Mouse (Mus musculus): ENCODE measurements around the gene Gm20388. TPM values are rescaled to one million over a fixed set of nuclear protein-coding genes. Genes with fewer than 3 reads are reported as not detected.

Gm20388 gene
- polyA plus RNA-seq, 1 experiment from 2014 or later = not detected

GRCm38 (mm10) chr8:122775285-122776155, 2864.9 kb downstream of the Gm20388 start, which contains the start of gene Acsf3:
Gene Acsf3 (plus strand): TSS chr8:122775486.
- Histone ChIP-seq H3K4me3 (ENCODE audit: low read depth, low read length) (peak within 1 kb of the TSS; percentile 91), H3K27me3 (replicated peaks; ENCODE audit: control insufficient read depth, insufficient read depth, low read length) (no peaks in the 10 kb centered on the region), H3K36me3 (ENCODE audit: control insufficient read depth, insufficient read depth) (peaks cover 15% of the 10 kb centered on the region), H3K4me2 (replicated peaks; ENCODE audit: low read depth) (peak within 1 kb of the TSS; percentile 91), H3K27ac (ENCODE audit: low read depth, low read length) (no peak within 1 kb of the TSS), H3K9ac (ENCODE audit: low read depth, low read length) (peak within 1 kb of the TSS; percentile 85), H3K9me3 (ENCODE audit: control insufficient read depth) (no peaks in the 10 kb centered on the region), H3K4me1 (replicated peaks; ENCODE audit: control insufficient read depth, insufficient read depth, low read length) (no peaks in the 10 kb centered on the region)
- 2% methylated on average over 50 of the region's 50 CpGs for WGBS
- ATAC-seq = peak; percentile 64
- TF ChIP-seq CTCF (IDR thresholded peaks at IDR 0.05; ENCODE audit: low read depth) = no peak

GRCm38 (mm10) chr8:122777701-122778100, 2867.1 kb downstream of the Gm20388 start:
- TF ChIP-seq CTCF (IDR thresholded peaks at IDR 0.05; ENCODE audit: low read depth) = no peak
- Histone ChIP-seq H3K4me1 (replicated peaks; ENCODE audit: control insufficient read depth, insufficient read depth, low read length) (no peaks in the 10 kb centered on the region), H3K4me3 (ENCODE audit: low read depth, low read length) (no peak overlapping the region), H3K9ac (ENCODE audit: low read depth, low read length) (no peak overlapping the region), H3K27me3 (replicated peaks; ENCODE audit: control insufficient read depth, insufficient read depth, low read length) (no peaks in the 10 kb centered on the region), H3K36me3 (ENCODE audit: control insufficient read depth, insufficient read depth) (peaks cover 35% of the 10 kb centered on the region), H3K9me3 (ENCODE audit: control insufficient read depth) (no peaks in the 10 kb centered on the region), H3K4me2 (replicated peaks; ENCODE audit: low read depth) (no peak overlapping the region), H3K27ac (ENCODE audit: low read depth, low read length) (no peak overlapping the region)
- WGBS = 84% methylated on average over 6 of the region's 6 CpGs
- ATAC-seq = no peak

GRCm38 (mm10) chr8:122778703-122779239, 2868.1 kb downstream of the Gm20388 start:
- Histone ChIP-seq H3K27ac (ENCODE audit: low read depth, low read length) (no peak overlapping the region), H3K4me3 (ENCODE audit: low read depth, low read length) (no peak overlapping the region), H3K4me2 (replicated peaks; ENCODE audit: low read depth) (no peak overlapping the region), H3K9me3 (ENCODE audit: control insufficient read depth) (no peaks in the 10 kb centered on the region), H3K36me3 (ENCODE audit: control insufficient read depth, insufficient read depth) (peaks cover 45% of the 10 kb centered on the region), H3K9ac (ENCODE audit: low read depth, low read length) (no peak overlapping the region), H3K4me1 (replicated peaks; ENCODE audit: control insufficient read depth, insufficient read depth, low read length) (no peaks in the 10 kb centered on the region), H3K27me3 (replicated peaks; ENCODE audit: control insufficient read depth, insufficient read depth, low read length) (no peaks in the 10 kb centered on the region)
- no peak for TF ChIP-seq CTCF (IDR thresholded peaks at IDR 0.05; ENCODE audit: low read depth)
- no peak for ATAC-seq
- 79% methylated on average over 3 of the region's 3 CpGs for WGBS

GRCm38 (mm10) chr8:122779255-122779654, 2868.6 kb downstream of the Gm20388 start:
- Histone ChIP-seq H3K27ac (ENCODE audit: low read depth, low read length) (no peak overlapping the region), H3K27me3 (replicated peaks; ENCODE audit: control insufficient read depth, insufficient read depth, low read length) (no peaks in the 10 kb centered on the region), H3K4me2 (replicated peaks; ENCODE audit: low read depth) (no peak overlapping the region), H3K36me3 (ENCODE audit: control insufficient read depth, insufficient read depth) (peaks cover 50% of the 10 kb centered on the region), H3K9me3 (ENCODE audit: control insufficient read depth) (no peaks in the 10 kb centered on the region), H3K4me1 (replicated peaks; ENCODE audit: control insufficient read depth, insufficient read depth, low read length) (no peaks in the 10 kb centered on the region), H3K9ac (ENCODE audit: low read depth, low read length) (no peak overlapping the region), H3K4me3 (ENCODE audit: low read depth, low read length) (no peak overlapping the region)
- 74% methylated on average over 9 of the region's 9 CpGs for WGBS
- ATAC-seq = no peak
- TF ChIP-seq CTCF (IDR thresholded peaks at IDR 0.05; ENCODE audit: low read depth) = no peak

- Histone ChIP-seq H3K27ac (ENCODE audit: low read depth, low read length) (no peak overlapping the region), H3K4me1 (replicated peaks; ENCODE audit: control insufficient read depth, insufficient read depth, low read length) (no peaks in the 10 kb centered on the region; the same call in 1 of the 2 replicates), H3K9me3 (ENCODE audit: control insufficient read depth) (no peaks in the 10 kb centered on the region), H3K27me3 (replicated peaks; ENCODE audit: control insufficient read depth, insufficient read depth, low read length) (no peaks in the 10 kb centered on the region), H3K9ac (ENCODE audit: low read depth, low read length) (no peak overlapping the region), H3K36me3 (ENCODE audit: control insufficient read depth, insufficient read depth) (peaks cover 80% of the 10 kb centered on the region), H3K4me3 (ENCODE audit: low read depth, low read length) (no peak overlapping the region), H3K4me2 (replicated peaks; ENCODE audit: low read depth) (no peak overlapping the region)
- 73% methylated on average over 1 of the region's 1 CpGs for WGBS
- TF ChIP-seq CTCF (IDR thresholded peaks at IDR 0.05; ENCODE audit: low read depth) = no peak
- no peak for ATAC-seq
Measured at GRCm38 (mm10) chr8:122784756-122785155, 2874.1 kb downstream of the Gm20388 start.

- no peaks in the 10 kb centered on the region for H3K9me3 ChIP-seq (ENCODE audit: control insufficient read depth)
- WGBS = 70% methylated on average over 5 of the region's 5 CpGs
- H3K9ac ChIP-seq (ENCODE audit: low read depth, low read length) = no peak overlapping the region
- no peak overlapping the region for H3K4me3 ChIP-seq (ENCODE audit: low read depth, low read length)
- H3K4me1 ChIP-seq (replicated peaks; ENCODE audit: control insufficient read depth, insufficient read depth, low read length) = no peaks in the 10 kb centered on the region; the same call in 1 of the 2 replicates
- H3K4me2 ChIP-seq (replicated peaks; ENCODE audit: low read depth) = no peak overlapping the region
- no peak for TF ChIP-seq CTCF (IDR thresholded peaks at IDR 0.05; ENCODE audit: low read depth)
- ATAC-seq = peak; percentile 75; the same call in 1 of the 2 replicates
- H3K27ac ChIP-seq (ENCODE audit: low read depth, low read length) = peak overlapping the region; percentile 71
- peaks cover 49% of the 10 kb centered on the region for H3K36me3 ChIP-seq (ENCODE audit: control insufficient read depth, insufficient read depth)
- no peaks in the 10 kb centered on the region for H3K27me3 ChIP-seq (replicated peaks; ENCODE audit: control insufficient read depth, insufficient read depth, low read length)
Measured at GRCm38 (mm10) chr8:122789796-122790195, 2879.2 kb downstream of the Gm20388 start.
